Mouse (Mus musculus): Measurements from ENCODE around the gene Zfp456.
A peak's percentile ranks its signal among the peaks of the same experiment; 100 is the strongest.
"Not testable (repeated sequence)": the region's sequence is repeated elsewhere in the genome, so short reads cannot be mapped to it uniquely, and the experiment has no call there.

The Zfp456 gene

GRCm38 (mm10) chr13:67375050-67375911 is at the start of gene Zfp456, which contains the start of gene Gm28041:
Gene Zfp456, minus strand, starts transcription at chr13:67375810.
Gene Gm28041, minus strand, starts transcription at chr13:67375733.
- peak; percentile 86 to 89 for DNase-seq

GRCm38 (mm10) chr13:67422532-67422931 is 46.9 kb upstream of the Zfp456 start:
- DNase-seq: not testable (repeated sequence)

GRCm38 (mm10) chr13:67421207-67421857 is 45.7 kb upstream of the Zfp456 start, which contains the start of gene Zfp459:
Gene Zfp459, minus strand, starts transcription at chr13:67421418.
- DNase-seq: peak; percentile 64 to 80

GRCm38 (mm10) chr13:67420558-67421206 is 45.1 kb upstream of the Zfp456 start:
- no peak for DNase-seq

GRCm38 (mm10) chr13:67416811-67417210 is 41.2 kb upstream of the Zfp456 start:
- no peak for DNase-seq

- DNase-seq: no peak
These were observed 40.1 kb upstream of the Zfp456 start for GRCm38 (mm10) chr13:67415759-67416158.

- DNase-seq: peak in 1 of 2 experiments; percentile 11
These were observed 38.0 kb upstream of the Zfp456 start for GRCm38 (mm10) chr13:67413634-67414033.

- DNase-seq: peak; percentile 82 to 85
These were observed 23.7 kb upstream of the Zfp456 start, which contains the start of gene Zfp429 for GRCm38 (mm10) chr13:67399183-67399903. Gene Zfp429, minus strand, starts transcription at chr13:67399819.

- not testable (repeated sequence) for DNase-seq
These were observed 645 bp upstream of the Zfp456 start for GRCm38 (mm10) chr13:67376255-67376654.

GRCm38 (mm10) chr13:67360131-67360744 is 15.4 kb downstream of the Zfp456 start, which contains the start of the genes Gm28044 and Zfp953:
Gene Gm28044, minus strand, starts transcription at chr13:67360536.
Gene Zfp953, minus strand, starts transcription at chr13:67360605.
- DNase-seq: peak; percentile 94 to 95

GRCm38 (mm10) chr13:67351854-67352253 is 23.8 kb downstream of the Zfp456 start:
- no peak for DNase-seq

- no peak for DNase-seq
These were observed 32.2 kb downstream of the Zfp456 start for GRCm38 (mm10) chr13:67343422-67343821.

GRCm38 (mm10) chr13:67332877-67333276 is 42.7 kb downstream of the Zfp456 start:
- DNase-seq: no peak

- DNase-seq: peak; percentile 91 to 93
These were observed 43.4 kb downstream of the Zfp456 start, which contains the start of gene Zfp595 for GRCm38 (mm10) chr13:67332019-67332724. Gene Zfp595, minus strand, starts transcription at chr13:67332570.
